Mouse (Mus musculus) left cerebral cortex, adult 2 months (tissue): Measurements from ENCODE around the gene Chst13. TPM values are rescaled to one million over a fixed set of nuclear protein-coding genes. Genes with fewer than 3 reads are reported as not detected.

Source experiments
- DNase-seq, 2 experiments: peaks; one replicate each; pipeline ENCODE4 v3.0.0; 2021 to 2022; ENCODE audit warnings: low spot score in 2 of 2, mixed read lengths in 1 of 2; ENCODE audit errors: extremely low spot score in 1 of 2
- H3K27ac ChIP-seq: fragments of 200-600 bp; 2 replicates; pipeline ENCODE4 v1.8.1; 2022
- H3K4me3 ChIP-seq: fragments of 200-600 bp; 2 replicates; pipeline ENCODE4 v1.8.1; 2022
- CTCF ChIP-seq: fragments of 200-600 bp; IDR thresholded peaks from 2 replicates; pipeline ENCODE4 v1.8.1; 2022; ENCODE audit warnings: antibody characterized with exemption, mild to moderate bottlenecking, moderate library complexity
- intact Hi-C: fragments of 180-260 bp; cut with DNase I; formaldehyde crosslinking; loops from one replicate; pipeline ENCODE4 v1.15.1; 2025
- total RNA-seq, 2 experiments: library from RNA; stranded (reverse); gene quantifications; 2 replicates each; pipeline ENCODE4 v1.2.3; 2021

Gene Chst13
- total RNA-seq, 2 experiments from 2014 or later: not detected

GRCm38 (mm10) chr6:90347183-90347582 lies 22.2 kb upstream of the Chst13 start:
- no peak for DNase-seq
- no peak for TF ChIP-seq CTCF
- intact Hi-C loops: no loop called here

GRCm38 (mm10) chr6:90342343-90342742 lies 17.4 kb upstream of the Chst13 start:
- TF ChIP-seq CTCF: no peak
- no peak for DNase-seq
- intact Hi-C loops: no loop called here
- Histone ChIP-seq H3K4me3 (no peak overlapping the region), H3K27ac (no peak overlapping the region)

More at GRCm38 (mm10) chr6:90347183-90347582, 22.2 kb upstream of the Chst13 start:
- Histone ChIP-seq H3K27ac (no peak overlapping the region), H3K4me3 (no peak overlapping the region)

GRCm38 (mm10) chr6:90334244-90334643 lies 9.3 kb upstream of the Chst13 start:
- TF ChIP-seq CTCF: no peak
- no peak for DNase-seq
- Histone ChIP-seq H3K27ac (no peak overlapping the region), H3K4me3 (no peak overlapping the region)
- intact Hi-C loops: no loop called here

- intact Hi-C loops: no loop called here
- TF ChIP-seq CTCF: no peak
Measured at GRCm38 (mm10) chr6:90332561-90333425, 7.8 kb upstream of the Chst13 start, which contains the start of gene Uroc1. TSS of gene Uroc1 (plus strand) at chr6:90333284.

GRCm38 (mm10) chr6:90329953-90330352 lies 5.0 kb upstream of the Chst13 start:
- intact Hi-C loops: no loop called here

More at GRCm38 (mm10) chr6:90332561-90333425, 7.8 kb upstream of the Chst13 start, which contains the start of gene Uroc1:
- Histone ChIP-seq H3K27ac (no peak within 1 kb of the TSS), H3K4me3 (no peak within 1 kb of the TSS)
- DNase-seq: no peak

GRCm38 (mm10) chr6:90327670-90328069 lies 2.7 kb upstream of the Chst13 start:
- TF ChIP-seq CTCF: peak; percentile 54
- peak; percentile 28 to 34 for DNase-seq
- Histone ChIP-seq H3K27ac (no peak overlapping the region), H3K4me3 (no peak overlapping the region)
- intact Hi-C loops: loop anchor here (1.0 kb wide), 1 partner anchor 647 kb away; no protein-coding TSS in a partner anchor

More at GRCm38 (mm10) chr6:90329953-90330352, 5.0 kb upstream of the Chst13 start:
- H3K27ac ChIP-seq: no peak overlapping the region
- peak; percentile 23 to 28 for DNase-seq
- TF ChIP-seq CTCF: no peak
- no peak overlapping the region for H3K4me3 ChIP-seq

- Histone ChIP-seq H3K4me3 (no peak overlapping the region), H3K27ac (no peak overlapping the region)
- TF ChIP-seq CTCF: no peak
- intact Hi-C loops: no loop called here
- DNase-seq: no peak
Measured at GRCm38 (mm10) chr6:90324463-90324862, 522 bp downstream of the Chst13 start.

- Histone ChIP-seq H3K27ac (no peak overlapping the region), H3K4me3 (no peak overlapping the region)
- no peak for DNase-seq
- TF ChIP-seq CTCF: no peak
- intact Hi-C loops: no loop called here
Measured at GRCm38 (mm10) chr6:90324026-90324425, 959 bp downstream of the Chst13 start.

GRCm38 (mm10) chr6:90321811-90322210 lies 3.2 kb downstream of the Chst13 start:
- no peak for DNase-seq
- TF ChIP-seq CTCF: no peak
- intact Hi-C loops: no loop called here
- Histone ChIP-seq H3K4me3 (no peak overlapping the region), H3K27ac (no peak overlapping the region)

- intact Hi-C loops: no loop called here
- DNase-seq: no peak
- H3K4me3 ChIP-seq: no peak overlapping the region
- no peak for TF ChIP-seq CTCF
- no peak overlapping the region for H3K27ac ChIP-seq
Measured at GRCm38 (mm10) chr6:90320429-90320828, 4.6 kb downstream of the Chst13 start.

GRCm38 (mm10) chr6:90319475-90320191 lies 5.4 kb downstream of the Chst13 start:
- TF ChIP-seq CTCF: no peak

GRCm38 (mm10) chr6:90319019-90319418 lies 6.0 kb downstream of the Chst13 start:
- no peak for TF ChIP-seq CTCF
- Histone ChIP-seq H3K27ac (no peak overlapping the region), H3K4me3 (no peak overlapping the region)
- intact Hi-C loops: no loop called here
- no peak for DNase-seq

More at GRCm38 (mm10) chr6:90319475-90320191, 5.4 kb downstream of the Chst13 start:
- no peak overlapping the region for H3K4me3 ChIP-seq
- no peak for DNase-seq
- intact Hi-C loops: no loop called here
- H3K27ac ChIP-seq: no peak overlapping the region
